14 mouse cellular contexts compared by ENCODE assay signal in the genomic region with DNA sequence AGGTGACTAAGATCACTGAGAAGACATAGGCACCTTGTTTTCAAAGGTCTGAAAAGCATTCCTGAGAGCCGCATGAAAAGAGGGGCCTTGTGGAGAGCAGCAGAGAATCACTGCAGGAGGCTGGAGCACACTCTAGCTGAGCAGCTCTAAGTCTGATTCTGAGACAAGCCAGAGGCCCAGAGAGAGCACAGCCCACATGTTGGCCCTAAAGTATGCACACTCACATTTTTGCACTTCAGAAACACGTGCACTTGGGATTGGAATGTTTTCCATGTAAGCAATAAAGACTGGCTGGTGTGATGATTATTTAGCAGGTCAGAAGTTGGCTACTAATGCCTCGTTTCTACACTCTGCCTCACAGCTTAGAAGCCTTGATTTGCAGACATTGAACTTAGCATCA. TPM values are rescaled to one million over a fixed set of nuclear protein-coding genes. Genes with fewer than 3 reads are reported as not detected.
DNase-seq lines count a peak whose midpoint lies in the region; ATAC-seq and TF ChIP-seq lines count a peak whose summit lies in the region.
"Had no signal": no experiment of that assay in that cellular context is flagged by ENCODE, and none has a peak within 500 bp of the region (broad histone marks: within the 10 kb centered on the region; RNA-seq: fewer than 3 reads in every experiment).

No protein-coding gene starts in this region.

- no peak for ATAC-seq in stomach, embryonic 14.5 days (ENCODE audit: insufficient number of reproducible peaks, insufficient read depth, low FRiP score, low read depth)
- ATAC-seq in forebrain, postnatal 0 days: no peak
- ATAC-seq: midbrain, embryonic 16.5 days had no signal

- no peak overlapping the region for H3K9ac ChIP-seq in stomach, embryonic 14.5 days (replicated peaks; ENCODE audit: low read depth, low read length)
- no peak overlapping the region for H3K9ac ChIP-seq in forebrain, postnatal 0 days
- H3K9ac ChIP-seq: liver, embryonic 15.5 days had no signal

- TF ChIP-seq POLR2A in kidney, adult 2 months (IDR thresholded peaks at IDR 0.05; ENCODE audit: low read depth, low read length): no peak

- no peaks in the 10 kb centered on the region for H3K27me3 ChIP-seq in kidney, adult 2 months (replicated peaks; ENCODE audit: control insufficient read depth, insufficient read depth, low read length)
- no peaks in the 10 kb centered on the region for H3K27me3 ChIP-seq in stomach, embryonic 14.5 days (ENCODE audit: control insufficient read depth, insufficient read depth, low read length)
- no peaks in the 10 kb centered on the region for H3K27me3 ChIP-seq in forebrain, postnatal 0 days (ENCODE audit: insufficient read depth, low read length)
- H3K27me3 ChIP-seq: liver, embryonic 15.5 days had no signal

- H3K9me3 ChIP-seq in stomach, embryonic 14.5 days (ENCODE audit: control insufficient read depth, low read depth, low read length): no peaks in the 10 kb centered on the region
- H3K9me3 ChIP-seq in forebrain, postnatal 0 days (ENCODE audit: low read length): no peaks in the 10 kb centered on the region
- H3K9me3 ChIP-seq: liver, embryonic 15.5 days had no signal

- WGBS in kidney, adult 2 months: 27% methylated on average over 3 of the region's 3 CpGs
- WGBS in stomach, embryonic 14.5 days: 27% methylated on average over 3 of the region's 3 CpGs
- 45% methylated on average over 3 of the region's 3 CpGs for WGBS in forebrain, postnatal 0 days

- TF ChIP-seq CTCF in kidney, adult 2 months (conservative IDR thresholded peaks at IDR 0.05; ENCODE audit: insufficient read depth, insufficient read length, low read depth, low read length): no peak
- TF ChIP-seq CTCF in forebrain, postnatal 0 days (IDR thresholded peaks at IDR 0.05; ENCODE audit: low read depth): no peak

- peaks cover 6% of the 10 kb centered on the region for H3K36me3 ChIP-seq in kidney, adult 2 months (ENCODE audit: control insufficient read depth, insufficient read depth, low read length)
- H3K36me3 ChIP-seq in stomach, embryonic 14.5 days (ENCODE audit: control insufficient read depth, insufficient read depth, low read length): peaks cover 2% of the 10 kb centered on the region
- no peaks in the 10 kb centered on the region for H3K36me3 ChIP-seq in forebrain, postnatal 0 days (ENCODE audit: insufficient read depth)
- H3K36me3 ChIP-seq: liver, embryonic 15.5 days had no signal

- no peak overlapping the region for H3K4me3 ChIP-seq in kidney, adult 2 months (ENCODE audit: insufficient read depth, low read depth, low read length)
- no peak overlapping the region for H3K4me3 ChIP-seq in stomach, embryonic 14.5 days (ENCODE audit: low read depth, low read length)
- no peak overlapping the region for H3K4me3 ChIP-seq in forebrain, postnatal 0 days (ENCODE audit: low read depth, low read length)
- H3K4me3 ChIP-seq: liver, embryonic 15.5 days had no signal

- peaks cover 29% of the 10 kb centered on the region for H3K4me1 ChIP-seq in kidney, adult 2 months (ENCODE audit: control insufficient read depth, insufficient read depth, low read length)
- H3K4me1 ChIP-seq in stomach, embryonic 14.5 days (ENCODE audit: control insufficient read depth, insufficient read depth, low read length): peaks cover 12% of the 10 kb centered on the region
- H3K4me1 ChIP-seq in forebrain, postnatal 0 days (ENCODE audit: insufficient read depth): no peaks in the 10 kb centered on the region
- H3K4me1 ChIP-seq: liver, embryonic 15.5 days had no signal

- peak; percentile 11 for DNase-seq in embryo, embryonic 10 days (ENCODE audit: low spot score)
- DNase-seq in embryo, embryonic 9.5 days (ENCODE audit: extremely low spot score): no peak
- peak; percentile 66 for DNase-seq in kidney, adult 2 months
- no peak for DNase-seq in kidney, adult 18-20 months
- DNase-seq in kidney, postnatal 4 days: peak; percentile 9 to 32
- no peak for DNase-seq in forebrain, postnatal 0 days
- no peak for DNase-seq in layer of hippocampus, postnatal 14 days (ENCODE audit: low spot score in 2 of 2)
- DNase-seq: cerebellum, postnatal 36 days; gastrocnemius, postnatal 14 days had no signal

- peak overlapping the region; percentile 99 for H3K27ac ChIP-seq in kidney, adult 2 months (ENCODE audit: insufficient read depth, low read depth, low read length)
- H3K27ac ChIP-seq in stomach, embryonic 14.5 days (ENCODE audit: low read length): peak overlapping the region; percentile 29; the same call in 1 of the 2 replicates
- no peak overlapping the region for H3K27ac ChIP-seq in forebrain, postnatal 0 days (ENCODE audit: low read depth, low read length)
- H3K27ac ChIP-seq: liver, embryonic 15.5 days had no signal

- H3K4me2 ChIP-seq in stomach, embryonic 14.5 days (replicated peaks; ENCODE audit: low read depth, low read length): no peak overlapping the region
- H3K4me2 ChIP-seq in forebrain, postnatal 0 days (ENCODE audit: low read depth): no peak overlapping the region
- H3K4me2 ChIP-seq: liver, embryonic 15.5 days had no signal

RNA-seq across cellular contexts. Expression of a gene that starts 25.7 kb away (rescaled TPM):
- polyA plus RNA-seq in kidney, adult 2 months (2012; rRNA removed): 0.07 TPM in 1 of 2 replicates, not detected in the other
- 0.43 and 0.54 TPM in 2 replicates for polyA plus RNA-seq in stomach, embryonic 14.5 days (2014; fragmentation: Nextera tagmentation; extraction: Ambion mirVana)
- total RNA-seq in forebrain, postnatal 0 days (2014; rRNA removed): not detected in 2 replicates
- not detected in 2 replicates for polyA plus RNA-seq in forebrain, postnatal 0 days (2015; fragmentation: Nextera tagmentation; extraction: Ambion mirVana)
- not detected for total RNA-seq in layer of hippocampus, postnatal 14 days (2021)
- total RNA-seq: gastrocnemius, postnatal 14 days; left cerebral cortex, adult 18-20 months; neutrophil, adult 5-6 weeks had no signal

RNA-seq across cellular contexts. Expression of a gene that starts 52.4 kb away (rescaled TPM):
- polyA plus RNA-seq in kidney, adult 2 months (2012; rRNA removed): 0.35 and 0.42 TPM in 2 replicates
- polyA plus RNA-seq in stomach, embryonic 14.5 days (2014; fragmentation: Nextera tagmentation; extraction: Ambion mirVana): 2.0 and 2.5 TPM in 2 replicates
- 1.0 and 1.1 TPM in 2 replicates for total RNA-seq in forebrain, postnatal 0 days (2014; rRNA removed)
- 0.35 and 0.74 TPM in 2 replicates for polyA plus RNA-seq in forebrain, postnatal 0 days (2015; fragmentation: Nextera tagmentation; extraction: Ambion mirVana)
- total RNA-seq in layer of hippocampus, postnatal 14 days (2021): 1 to 10 TPM; 2.3 to 2.6 TPM

Comparison
In these comparisons a context has a peak if more than half of its experiments do, and no peak if none do; other contexts are left out.
1. DNase-seq: peak in embryo, embryonic 10 days (single experiment), kidney, adult 2 months (single experiment) and kidney, postnatal 4 days (2 of 2); none in embryo, embryonic 9.5 days (single experiment), kidney, adult 18-20 months (single experiment), forebrain, postnatal 0 days (single experiment) and layer of hippocampus, postnatal 14 days (0 of 2).